Mouse (Mus musculus) liver, embryonic 13.5 days (tissue): ENCODE results near the gene Olfr656. TPM values are rescaled to one million over a fixed set of nuclear protein-coding genes. Genes with fewer than 3 reads are reported as not detected.

Experiments used
- polyA plus RNA-seq: library from polyadenylated mRNA; unstranded; fragments of >200 nt; fragmentation: Nextera tagmentation; extraction: Ambion mirVana; gene quantifications from 2 replicates; pipeline ENCODE4 v1.2.1, GENCODE M21; 2015

Gene Olfr656
- polyA plus RNA-seq, 1 experiment from 2014 or later = not detected

Other genes starting within 250 kb of the Olfr656 start
- 0.08 and 0.09 TPM in 2 replicates for gene Trim30b, start 244.1 kb upstream of the Olfr656 start, polyA plus RNA-seq
- 0.20 and 0.38 TPM in 2 replicates for gene Trim30c, start 213.1 kb upstream of the Olfr656 start, polyA plus RNA-seq
- 1.7 and 1.9 TPM in 2 replicates for gene Trim30a, start 148.8 kb upstream of the Olfr656 start, polyA plus RNA-seq
- 0.31 and 0.58 TPM in 2 replicates for gene Trim30d, start 106.1 kb upstream of the Olfr656 start, polyA plus RNA-seq
- gene Olfr651, start 63.8 kb upstream of the Olfr656 start, polyA plus RNA-seq = not detected in 2 replicates
- gene Olfr652, start 53.1 kb upstream of the Olfr656 start, polyA plus RNA-seq = not detected in 2 replicates
- not detected in 2 replicates for gene Olfr653, start 36.6 kb upstream of the Olfr656 start, polyA plus RNA-seq
- not detected in 2 replicates for gene Olfr654, start 26.9 kb upstream of the Olfr656 start, polyA plus RNA-seq
- not detected in 2 replicates for gene Olfr655, start 12.2 kb upstream of the Olfr656 start, polyA plus RNA-seq
- gene Olfr657, start 10.8 kb downstream of the Olfr656 start, polyA plus RNA-seq = not detected in 2 replicates
- gene Olfr658, start 33.4 kb downstream of the Olfr656 start, polyA plus RNA-seq = not detected in 2 replicates
- not detected in 2 replicates for gene Olfr659, start 52.8 kb downstream of the Olfr656 start, polyA plus RNA-seq
- gene Olfr661, start 72.5 kb downstream of the Olfr656 start, polyA plus RNA-seq = not detected in 2 replicates
- gene Usp17le, start 163.5 kb downstream of the Olfr656 start, polyA plus RNA-seq = not detected in 2 replicates
- not detected in 2 replicates for gene Usp17lb, start 228.6 kb downstream of the Olfr656 start, polyA plus RNA-seq
- gene Usp17la, start 243.1 kb downstream of the Olfr656 start, polyA plus RNA-seq = not detected in 2 replicates